ENCODE assay signal across 8 mouse cellular contexts in genomic region chr17:70751161-70751651, GRCm38 (mm10).
DNase-seq lines count a peak whose midpoint lies in the region; ATAC-seq and TF ChIP-seq lines count a peak whose summit lies in the region.

No protein-coding gene starts in this region.

- no peaks in the 10 kb centered on the region for H3K36me3 ChIP-seq in kidney, adult 2 months (ENCODE audit: control insufficient read depth, insufficient read depth, low read length)
- no peaks in the 10 kb centered on the region for H3K36me3 ChIP-seq in lung, embryonic 16.5 days (ENCODE audit: control insufficient read depth, insufficient read depth, low read length)

- peak; percentile 49 for ATAC-seq in lung, embryonic 16.5 days (ENCODE audit: low read depth)

- no peaks in the 10 kb centered on the region for H3K27me3 ChIP-seq in kidney, adult 2 months (replicated peaks; ENCODE audit: control insufficient read depth, insufficient read depth, low read length)
- no peaks in the 10 kb centered on the region for H3K27me3 ChIP-seq in lung, embryonic 16.5 days (ENCODE audit: control insufficient read depth, insufficient read depth, low read depth, low read length)

- TF ChIP-seq CTCF in kidney, adult 2 months (conservative IDR thresholded peaks at IDR 0.05; ENCODE audit: insufficient read depth, insufficient read length, low read depth, low read length) = no peak

- H3K27ac ChIP-seq in kidney, adult 2 months (ENCODE audit: insufficient read depth, low read depth, low read length) = peak overlapping the region; percentile 72
- peak overlapping the region; percentile 94 for H3K27ac ChIP-seq in lung, embryonic 16.5 days (ENCODE audit: low read length)

- TF ChIP-seq POLR2A in kidney, adult 2 months (IDR thresholded peaks at IDR 0.05; ENCODE audit: low read depth, low read length) = no peak

- H3K9ac ChIP-seq in lung, embryonic 16.5 days (ENCODE audit: low read length) = peak overlapping the region; percentile 74

- peak overlapping the region; percentile 54 for H3K4me3 ChIP-seq in kidney, adult 2 months (ENCODE audit: insufficient read depth, low read depth, low read length)
- H3K4me3 ChIP-seq in lung, embryonic 16.5 days (ENCODE audit: low read length) = peak overlapping the region; percentile 55

- no peaks in the 10 kb centered on the region for H3K9me3 ChIP-seq in lung, embryonic 16.5 days (ENCODE audit: control insufficient read depth, low read length)

- peak; percentile 43 for DNase-seq in urinary bladder, postnatal 14 days (ENCODE audit: low spot score)
- no peak for DNase-seq in urinary bladder, postnatal 25 days (ENCODE audit: low spot score)
- DNase-seq in heart, adult 8-10 months (ENCODE audit: low spot score) = peak; percentile 73
- peak; percentile 89 for DNase-seq in kidney, adult 2 months
- DNase-seq in testis, postnatal 10 days (ENCODE audit: low spot score) = peak; percentile 81
- DNase-seq in cerebellum, postnatal 36 days = no peak
- no peak for DNase-seq in thymus, postnatal 14 days

- WGBS in kidney, adult 2 months = 3% methylated on average over 19 of the region's 19 CpGs
- 2% methylated on average over 19 of the region's 19 CpGs for WGBS in lung, embryonic 16.5 days

- H3K4me1 ChIP-seq in kidney, adult 2 months (ENCODE audit: control insufficient read depth, insufficient read depth, low read length) = peaks cover 19% of the 10 kb centered on the region
- peaks cover 50% of the 10 kb centered on the region for H3K4me1 ChIP-seq in lung, embryonic 16.5 days (replicated peaks; ENCODE audit: control insufficient read depth, insufficient read depth, low read length)

- peak overlapping the region; percentile 76 for H3K4me2 ChIP-seq in lung, embryonic 16.5 days (ENCODE audit: low read depth, low read length)

Comparison
In these comparisons a context has a peak if more than half of its experiments do, and no peak if none do; other contexts are left out.
1. DNase-seq: peak in urinary bladder, postnatal 14 days (single experiment), heart, adult 8-10 months (single experiment), kidney, adult 2 months (single experiment) and testis, postnatal 10 days (single experiment); none in urinary bladder, postnatal 25 days (single experiment), cerebellum, postnatal 36 days (0 of 2) and thymus, postnatal 14 days (single experiment).